Mouse (Mus musculus) thymus, adult 2 months (tissue): Measurements from ENCODE around the gene Rap1gap2.

Source experiments
- CTCF ChIP-seq: fragments of 200-500 bp; IDR thresholded peaks from 2 replicates; pipeline ENCODE4 v1.5.1; 2012; ENCODE audit warnings: mild to moderate bottlenecking, control low read depth, low read length, moderate library complexity, borderline replicate concordance; ENCODE audit not compliant: control insufficient read depth, poor library complexity, insufficient read depth; ENCODE audit errors: extremely low read depth
- POLR2A ChIP-seq: fragments of 200-500 bp; IDR thresholded peaks from 2 replicates; pipeline ENCODE4 v1.6.1; 2012; ENCODE audit warnings: mild to moderate bottlenecking, low read length, control low read depth, moderate library complexity; ENCODE audit not compliant: control insufficient read depth, poor library complexity, insufficient read depth; ENCODE audit errors: extremely low read depth

DNA sequence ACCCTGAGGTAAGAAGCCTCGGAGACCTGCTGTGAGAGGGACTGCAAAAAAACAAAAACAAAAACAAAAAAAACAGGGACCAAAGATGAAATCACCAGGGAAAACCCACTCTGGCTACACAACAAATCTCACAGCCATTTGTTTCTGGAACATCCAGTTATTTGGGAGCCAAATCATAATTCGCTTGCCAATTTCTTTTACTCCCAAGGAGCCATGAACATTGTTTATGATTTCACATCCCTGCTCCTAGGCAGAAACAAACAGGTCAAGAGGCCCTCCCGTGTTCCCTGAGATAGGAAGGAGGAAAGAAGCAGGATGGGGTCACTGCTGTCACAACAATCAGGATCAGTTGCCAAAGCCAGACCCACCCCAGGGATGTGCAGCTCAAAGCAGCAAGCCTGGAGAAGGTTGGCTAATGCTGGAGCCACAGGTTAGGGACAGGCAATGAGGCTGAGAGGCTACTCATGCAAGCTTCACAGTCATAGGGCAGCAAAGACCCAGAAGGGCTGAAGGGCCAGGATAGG is 197.2 kb downstream of the Rap1gap2 start:
- TF ChIP-seq CTCF (no peak), POLR2A (no peak)
